Mouse (Mus musculus): ENCODE results near the gene Cdh11.
"Not testable (repeated sequence)": the region's sequence is repeated elsewhere in the genome, so short reads cannot be mapped to it uniquely, and the experiment has no call there.

Gene Cdh11

DNA sequence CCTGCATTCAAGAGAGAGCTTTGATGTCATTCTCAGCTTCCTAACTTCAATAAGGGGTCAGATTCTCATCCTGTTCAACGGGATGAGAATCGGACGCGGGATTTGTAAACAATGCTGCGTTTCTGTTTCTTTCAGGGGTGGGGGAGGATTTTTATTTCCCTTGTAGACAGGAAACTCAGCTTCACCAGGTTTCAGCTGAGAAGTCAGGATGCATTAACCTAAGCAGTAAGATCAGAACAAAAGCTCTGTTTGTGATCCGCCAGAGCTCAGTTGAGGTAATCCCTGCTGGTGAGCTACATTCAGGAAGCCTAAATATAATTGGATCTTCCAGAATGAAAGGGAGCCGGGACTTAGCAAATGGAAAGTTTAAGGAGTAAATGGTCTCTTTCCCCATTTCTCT lies 78.1 kb downstream of the Cdh11 start:
- DNase-seq: no peak

DNA sequence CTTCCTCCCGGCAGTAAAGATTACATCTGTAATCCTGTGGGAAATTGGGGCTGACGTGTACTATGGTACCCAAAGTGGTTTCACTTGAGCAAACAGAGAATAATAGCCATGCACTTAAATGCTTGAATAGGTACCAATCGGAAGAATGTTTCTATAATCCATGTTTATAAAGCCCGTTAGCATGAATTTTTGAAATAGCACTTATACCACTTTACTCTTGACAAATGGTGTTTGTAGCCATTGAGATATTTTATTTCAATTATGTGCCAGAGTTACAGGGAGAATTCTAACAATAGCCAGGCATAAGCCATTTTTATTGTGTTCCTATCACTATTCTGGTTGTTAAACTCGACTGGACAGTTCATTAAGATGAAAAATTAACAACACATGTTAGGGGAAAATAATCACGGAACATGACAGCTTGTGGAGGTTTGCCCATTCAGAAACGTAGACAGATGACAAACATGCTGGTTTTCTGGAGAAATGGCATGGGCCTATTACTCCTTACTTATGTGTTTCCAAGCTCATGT lies 80.0 kb downstream of the Cdh11 start:
- DNase-seq: no peak

DNA sequence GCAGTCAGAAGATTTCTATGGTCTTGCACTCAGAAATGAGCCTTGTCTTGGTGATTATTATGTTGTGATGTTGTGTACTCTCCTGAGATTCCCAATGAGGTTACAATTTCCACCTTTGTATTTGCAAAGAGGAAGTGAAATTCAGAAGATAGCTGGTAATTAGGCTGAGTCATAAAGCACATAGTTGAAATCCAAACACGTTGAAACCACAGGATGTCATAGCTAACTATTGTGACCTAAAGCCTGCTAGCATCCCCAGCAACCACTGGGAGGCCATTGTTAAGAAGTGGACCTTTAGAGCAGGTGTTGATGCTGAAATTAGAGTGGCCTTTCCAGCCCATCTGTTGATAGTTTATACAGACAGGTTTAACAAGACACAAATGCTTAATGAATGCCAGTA lies 85.2 kb downstream of the Cdh11 start:
- no peak for DNase-seq

DNA sequence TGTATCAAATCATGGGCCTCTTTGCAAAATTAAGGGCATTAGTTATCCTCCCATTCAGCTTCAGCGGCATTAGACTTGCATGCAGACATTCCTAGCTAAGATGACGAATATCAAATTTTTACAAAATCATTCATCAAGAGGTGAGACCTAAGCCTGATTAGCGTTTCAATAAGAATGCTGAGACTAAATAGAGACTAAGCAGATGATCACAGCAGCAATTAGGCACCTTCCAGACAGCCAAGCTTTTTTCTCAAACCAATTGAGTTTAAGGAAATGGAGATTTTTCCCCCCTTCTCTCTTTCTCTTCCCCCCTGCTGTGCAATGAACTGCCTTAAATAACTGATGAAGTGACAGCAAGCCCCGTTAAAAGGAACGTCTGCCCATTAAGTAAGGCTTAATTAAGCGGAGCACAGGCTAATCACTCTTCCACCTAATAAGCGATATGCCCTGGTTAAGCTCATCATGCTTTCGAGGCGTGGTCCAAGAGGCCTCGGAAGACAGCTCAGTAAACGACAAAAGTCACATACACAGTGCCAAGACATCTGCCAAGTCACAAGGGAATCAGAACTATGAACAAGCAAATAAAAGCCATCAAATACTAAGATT lies 87.1 kb downstream of the Cdh11 start:
- no peak for DNase-seq

DNA sequence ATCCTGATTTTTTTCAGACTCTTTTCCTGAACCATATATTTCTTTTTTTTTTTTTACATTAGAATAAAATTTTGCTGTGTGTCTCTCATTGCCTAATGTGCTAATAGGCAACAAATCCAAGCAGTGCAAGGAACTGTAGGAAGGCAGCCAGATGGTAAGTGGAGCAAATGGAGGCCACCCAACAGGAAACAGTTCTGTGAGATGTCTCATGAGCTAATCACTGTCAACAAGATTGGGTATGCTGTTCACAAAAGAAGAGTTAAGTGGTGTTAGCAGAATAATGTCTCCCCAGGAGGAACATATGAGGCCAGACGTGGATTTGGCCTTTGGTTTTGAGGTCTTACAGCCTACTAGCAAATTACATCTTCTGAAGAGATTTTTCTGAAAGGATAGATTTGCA lies 92.0 kb downstream of the Cdh11 start:
- DNase-seq: no peak

DNA sequence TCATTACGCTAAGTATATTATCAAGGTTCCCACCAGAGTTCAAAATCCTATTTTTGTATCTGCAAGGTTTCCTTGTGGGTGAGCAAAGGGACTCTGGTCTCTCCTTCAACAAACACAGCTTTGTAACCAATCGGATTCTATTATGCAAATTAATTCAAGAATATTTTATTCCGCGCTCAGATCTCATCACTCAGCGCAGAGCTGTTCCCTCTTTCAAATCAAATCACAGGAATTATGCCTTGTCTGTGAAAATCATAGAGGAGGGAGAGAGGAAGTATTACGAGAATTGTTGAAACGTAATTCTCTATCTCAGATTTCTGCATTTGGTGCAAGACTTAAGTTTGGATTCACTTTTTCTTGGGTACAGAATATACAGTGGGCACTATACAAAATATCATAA lies 100.0 kb downstream of the Cdh11 start:
- not testable (repeated sequence) for DNase-seq

DNA sequence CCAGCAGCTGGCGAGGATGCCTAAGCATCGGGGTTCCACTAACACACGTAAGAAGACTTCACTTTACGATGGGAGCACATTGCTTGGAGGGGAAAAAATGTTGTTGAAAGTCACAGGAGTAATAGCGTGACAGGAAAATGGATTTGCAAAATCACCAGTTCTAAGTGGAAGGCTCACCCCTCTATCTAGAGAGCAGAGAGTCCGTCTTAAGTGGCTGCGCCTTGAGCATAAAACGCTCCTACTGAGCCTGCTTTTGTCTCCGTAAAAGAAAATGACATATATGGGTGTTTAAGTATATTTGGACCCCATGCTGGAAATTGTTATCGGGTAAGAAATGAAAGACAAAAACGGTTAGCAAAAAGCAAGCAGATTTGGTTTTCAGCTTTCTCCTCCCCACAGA lies 100.4 kb downstream of the Cdh11 start:
- DNase-seq: no peak

DNA sequence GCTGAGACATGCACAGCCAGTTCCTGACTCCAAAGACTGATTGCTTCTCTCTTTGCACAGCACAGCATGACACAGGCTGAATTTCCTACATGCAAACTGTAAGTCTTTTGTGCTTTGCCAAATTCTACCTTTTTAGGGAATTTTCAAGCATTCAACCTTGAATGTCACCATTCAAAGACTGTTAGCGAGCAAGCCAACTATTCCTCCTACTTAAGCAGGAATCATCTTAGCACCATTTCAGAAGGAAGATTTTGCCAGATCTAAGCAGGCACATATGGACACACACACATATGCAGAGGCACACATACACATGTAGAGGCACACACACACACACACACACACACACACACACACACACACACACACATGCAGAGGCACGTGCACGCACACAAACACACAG lies 108.3 kb downstream of the Cdh11 start:
- DNase-seq: no peak

DNA sequence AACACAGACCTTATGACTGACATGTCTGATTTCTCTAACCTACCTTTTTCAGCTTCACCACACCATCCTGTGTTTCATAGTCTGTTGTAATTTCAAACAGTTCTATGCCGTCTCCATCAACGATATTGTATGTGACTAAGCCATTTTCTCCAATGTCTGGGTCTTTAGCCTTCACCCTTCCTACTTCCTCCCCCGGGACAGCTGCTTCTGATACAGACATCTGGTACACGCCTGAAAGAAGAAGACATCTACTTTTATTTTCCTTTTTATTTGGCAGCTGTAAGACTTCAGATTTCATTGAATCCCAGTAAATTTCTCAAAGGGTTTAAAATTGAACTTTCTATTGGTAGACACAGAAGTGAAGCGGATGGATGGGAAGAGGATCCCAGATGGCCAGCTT lies 120.9 kb downstream of the Cdh11 start:
- not testable (repeated sequence) for DNase-seq

DNA sequence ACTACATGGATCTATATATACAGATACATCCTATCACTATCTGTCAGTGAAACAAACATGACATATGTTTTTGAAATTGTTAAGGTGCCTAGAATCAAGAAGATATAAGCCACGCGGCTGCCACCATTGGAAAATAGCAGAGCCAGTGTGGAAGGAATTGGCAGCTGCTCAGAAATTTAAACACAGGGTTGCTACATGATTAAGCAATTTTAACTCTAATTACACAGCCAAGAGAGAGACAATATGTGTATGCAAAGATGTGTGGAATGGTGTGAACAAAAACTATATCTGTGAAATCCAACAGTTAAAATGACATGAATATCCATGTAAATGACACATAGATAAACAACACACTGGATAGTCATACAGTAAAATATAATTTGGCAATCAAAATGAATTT lies 128.9 kb downstream of the Cdh11 start:
- no peak for DNase-seq

DNA sequence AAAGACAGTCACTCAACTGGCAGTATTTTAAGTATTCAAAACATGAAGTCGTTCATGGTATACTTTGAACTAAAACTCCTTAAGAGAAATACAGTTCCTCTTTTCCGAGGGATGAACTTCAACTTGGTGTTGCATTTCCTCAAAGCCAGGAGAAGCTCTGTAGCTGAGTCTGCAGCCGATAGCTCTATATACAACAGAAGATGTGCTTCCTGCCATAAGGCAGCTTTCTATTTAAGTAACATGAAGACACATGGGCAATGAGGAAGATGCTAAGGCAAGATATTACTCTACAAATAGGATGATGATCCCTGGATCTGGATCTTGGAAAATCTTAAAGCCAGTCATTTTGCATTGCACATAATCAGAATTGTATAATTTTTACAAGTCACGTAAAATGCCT lies 133.5 kb downstream of the Cdh11 start:
- DNase-seq: no peak

DNA sequence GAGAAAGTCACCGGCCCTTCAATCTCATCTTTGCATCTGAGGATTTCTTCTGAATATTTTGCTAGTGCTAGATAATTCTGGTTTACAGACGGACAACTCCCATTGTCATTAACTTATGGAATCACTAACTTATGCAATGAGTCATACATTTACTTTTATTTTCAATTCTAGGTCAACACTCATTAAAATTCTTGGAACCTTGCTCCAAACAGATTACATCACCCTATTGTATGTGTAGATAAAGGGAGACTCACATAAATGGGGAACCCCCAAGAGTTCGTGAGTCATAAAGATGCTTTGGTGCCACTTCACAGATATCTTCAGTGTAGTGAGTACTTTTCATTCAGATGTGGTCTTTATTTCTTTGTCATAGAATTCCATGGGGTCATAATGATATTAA lies 158.3 kb downstream of the Cdh11 start:
- no peak for DNase-seq

DNA sequence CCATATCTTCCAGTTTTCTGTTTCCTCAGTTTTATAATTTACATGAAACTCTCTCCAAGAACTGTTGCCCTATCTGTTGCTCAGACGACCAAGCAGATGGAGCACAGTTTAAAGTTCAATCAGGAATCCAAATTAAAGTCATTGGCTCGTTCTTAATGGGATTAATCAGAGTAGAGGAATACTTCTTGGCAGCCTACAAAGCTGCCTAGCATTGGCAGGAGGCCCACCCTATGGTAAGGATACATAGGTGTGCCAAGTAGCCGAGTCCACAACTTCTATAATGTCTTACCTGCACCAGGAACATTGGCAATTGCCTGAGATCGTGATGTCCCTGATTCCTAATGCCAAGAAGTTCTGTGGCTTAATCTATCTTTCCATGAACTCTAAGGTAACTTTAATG lies 173.3 kb downstream of the Cdh11 start:
- no peak for DNase-seq

DNA sequence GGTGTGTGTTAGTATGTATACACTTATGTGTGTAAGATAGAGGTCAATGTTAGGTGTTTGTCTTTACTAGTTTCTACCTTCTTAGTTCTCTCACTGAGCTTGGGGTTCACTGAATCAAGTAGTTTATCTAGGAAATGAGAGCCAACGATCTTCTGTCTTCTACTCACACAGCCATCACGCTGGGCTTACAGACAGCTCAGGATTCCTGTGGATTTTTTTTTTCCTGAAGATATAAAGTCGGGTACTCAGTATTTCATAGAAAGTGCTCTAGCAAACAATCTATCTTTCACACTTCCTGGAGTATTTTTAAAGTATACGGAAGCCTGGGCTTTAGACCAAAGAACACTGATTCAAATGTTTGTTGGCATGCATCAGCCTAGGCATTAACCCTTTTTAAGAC lies 184.1 kb downstream of the Cdh11 start:
- no peak for DNase-seq

DNA sequence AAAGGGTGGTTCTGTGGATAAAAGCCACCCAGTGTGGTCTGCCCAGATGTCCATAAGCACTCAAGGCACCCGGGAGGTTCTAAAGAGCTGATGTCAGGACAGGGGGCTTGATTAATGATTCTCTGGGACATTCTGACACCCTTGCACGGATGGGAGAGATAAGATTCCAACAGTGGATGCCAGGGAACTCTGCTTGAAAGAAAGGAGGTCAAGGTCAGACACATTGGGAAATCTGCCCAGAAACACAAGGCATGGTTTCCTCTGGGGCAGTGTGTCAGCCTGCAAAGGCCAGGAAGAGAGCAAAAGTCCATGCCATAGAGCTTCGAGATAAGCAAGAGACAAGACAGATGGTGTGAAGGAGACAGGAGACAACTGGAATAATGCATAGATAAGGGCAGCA lies 188.9 kb downstream of the Cdh11 start:
- DNase-seq: no peak

DNA sequence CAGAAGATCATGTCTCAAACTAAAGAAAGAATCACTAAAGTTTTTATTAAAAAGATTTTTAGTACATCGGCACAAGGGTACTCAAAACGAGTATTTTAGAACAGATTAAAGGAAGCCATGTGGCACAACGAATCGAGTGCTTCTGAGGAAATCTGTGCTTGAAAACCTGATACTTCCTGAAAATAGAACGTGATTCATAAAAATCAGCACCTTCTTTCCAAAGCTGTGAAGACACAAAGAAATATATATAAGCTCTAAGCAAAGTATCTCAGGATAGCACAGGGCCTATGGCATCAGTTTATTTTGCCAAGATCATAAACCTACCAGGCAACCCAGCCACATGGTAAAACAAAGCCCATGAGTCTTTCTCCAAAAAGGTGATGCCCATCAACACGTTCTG lies 191.5 kb downstream of the Cdh11 start:
- no peak for DNase-seq

All from cerebellum, adult 11 months (tissue).